Mouse (Mus musculus) stomach, embryonic 14.5 days (tissue): ENCODE data around the gene Lrrc8d. TPM values are rescaled to one million over a fixed set of nuclear protein-coding genes. Genes with fewer than 3 reads are reported as not detected.

Source experiments
- ATAC-seq: fragments of 200-750 bp; cut with Nextera tagmentation; 2 replicates; pipeline ENCODE4 v1.8.0; 2017; ENCODE audit warnings: low read depth, moderate TSS enrichment; ENCODE audit not compliant: insufficient number of reproducible peaks, insufficient read depth, low FRiP score
- H3K27ac ChIP-seq: fragments of 300-500 bp; sonication (generic); 2 replicates; pipeline ENCODE4 v1.5.1; 2014; ENCODE audit warnings: mild to moderate bottlenecking, low read length, moderate library complexity, mixed read lengths
- H3K27me3 ChIP-seq: fragments of 300-500 bp; sonication (generic); 2 replicates; pipeline ENCODE4 v1.6.1; 2014; ENCODE audit warnings: low read length, control low read depth, mixed read lengths; ENCODE audit not compliant: control insufficient read depth, insufficient read depth
- H3K36me3 ChIP-seq: fragments of 300-500 bp; sonication (generic); 2 replicates; pipeline ENCODE4 v1.6.1; 2014; ENCODE audit warnings: mild to moderate bottlenecking, control low read depth, low read length, moderate library complexity, mixed read lengths; ENCODE audit not compliant: control insufficient read depth, insufficient read depth
- H3K4me1 ChIP-seq: fragments of 300-500 bp; sonication (generic); 2 replicates; pipeline ENCODE4 v1.6.1; 2014; ENCODE audit warnings: low read length, control low read depth, mixed read lengths; ENCODE audit not compliant: control insufficient read depth, insufficient read depth
- H3K4me2 ChIP-seq: fragments of 300-500 bp; sonication (generic); replicated peaks from 2 replicates; pipeline ENCODE4 v1.6.1; 2014; ENCODE audit warnings: low read depth, low read length, control low read depth
- H3K4me3 ChIP-seq: fragments of 300-500 bp; sonication (generic); 2 replicates; pipeline ENCODE4 v1.5.1; 2014; ENCODE audit warnings: low read depth, low read length, control low read depth
- H3K9ac ChIP-seq: fragments of 300-500 bp; sonication (generic); replicated peaks from 2 replicates; pipeline ENCODE4 v1.6.1; 2014; ENCODE audit warnings: low read depth, mild to moderate bottlenecking, control low read depth, low read length, moderate library complexity, mixed read lengths
- H3K9me3 ChIP-seq: fragments of 300-500 bp; sonication (generic); 2 replicates; pipeline ENCODE4 v1.6.1; 2016; ENCODE audit warnings: low read depth, low read length, control low read depth; ENCODE audit not compliant: control insufficient read depth
- WGBS: fragments of 180-500 bp; shearing (Covaris S2); extraction: QIAGEN DNeasy Blood & Tissue Kit; methylation state at CpG from one replicate; pipeline ENCODE4 v1.1.7; 2014; 5-methylcytosine and 5-hydroxymethylcytosine counted together
- polyA plus RNA-seq: library from polyadenylated mRNA; unstranded; fragments of >200 nt; fragmentation: Nextera tagmentation; extraction: Ambion mirVana; gene quantifications from 2 replicates; pipeline ENCODE4 v1.2.1, GENCODE M21; 2014

Lrrc8d gene
- polyA plus RNA-seq, 1 experiment from 2014 or later: 17.6 TPM

DNA sequence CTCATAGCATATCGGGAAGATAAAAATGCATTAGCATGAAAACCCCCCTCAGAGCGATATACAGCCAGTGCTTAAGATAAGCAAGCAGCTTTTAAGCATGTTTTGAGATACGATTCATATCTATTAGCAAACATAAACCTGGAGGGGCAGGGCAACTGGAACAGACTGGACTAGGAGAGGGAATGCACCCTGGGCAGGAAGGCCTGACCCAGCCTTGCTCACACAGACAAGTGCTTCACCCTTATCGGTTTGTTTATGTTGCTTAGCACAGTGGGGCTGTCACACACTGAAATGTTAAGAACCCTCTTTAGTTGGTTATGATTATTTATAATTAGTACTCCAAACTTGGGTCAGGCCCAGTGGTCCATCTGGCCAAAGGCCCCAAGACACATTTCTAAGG, 125.1 kb downstream of the Lrrc8d start:
- Histone ChIP-seq H3K9me3 (no peaks in the 10 kb centered on the region), H3K27ac (no peak overlapping the region), H3K36me3 (no peaks in the 10 kb centered on the region), H3K4me1 (peaks cover 4% of the 10 kb centered on the region; the same call in 1 of the 2 replicates), H3K4me3 (no peak overlapping the region), H3K27me3 (no peaks in the 10 kb centered on the region), H3K4me2 (no peak overlapping the region), H3K9ac (no peak overlapping the region)
- ATAC-seq: peak; percentile 35; the same call in 1 of the 2 replicates
- 39% methylated on average over 4 of the region's 4 CpGs for WGBS

DNA sequence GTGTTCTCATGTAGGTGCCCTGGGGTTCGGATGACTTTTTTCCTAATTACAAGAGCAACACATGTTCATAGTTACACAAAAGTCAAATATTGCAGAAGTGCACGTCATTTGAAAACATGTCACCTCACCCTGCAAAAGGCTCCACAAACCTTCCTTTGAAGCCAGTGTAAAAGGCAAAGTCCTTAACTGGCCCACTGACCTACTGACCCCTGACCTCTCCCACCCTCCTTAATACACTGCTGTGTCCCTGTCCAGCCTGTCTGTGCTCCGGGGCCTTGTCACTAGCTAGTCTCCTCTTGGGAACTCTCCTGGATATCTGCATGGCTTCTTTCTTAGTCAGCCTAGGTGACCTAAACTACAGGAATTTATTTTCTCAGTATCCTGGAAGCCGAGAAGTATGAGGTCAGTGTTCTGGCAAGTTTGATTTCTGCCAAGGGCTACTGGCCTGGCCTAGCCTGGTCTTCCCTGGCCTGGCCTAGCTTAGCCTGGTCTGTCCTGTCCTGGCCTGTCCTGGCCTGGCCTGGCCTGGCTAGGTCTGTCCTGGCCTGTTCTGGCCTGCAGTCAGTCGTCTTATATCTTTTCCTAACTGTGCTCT, 127.2 kb downstream of the Lrrc8d start:
- Histone ChIP-seq H3K36me3 (no peaks in the 10 kb centered on the region), H3K27me3 (no peaks in the 10 kb centered on the region), H3K4me3 (no peak overlapping the region), H3K9me3 (no peaks in the 10 kb centered on the region), H3K4me2 (no peak overlapping the region), H3K27ac (no peak overlapping the region), H3K9ac (no peak overlapping the region), H3K4me1 (peaks cover 4% of the 10 kb centered on the region; the same call in 1 of the 2 replicates)
- 66% methylated on average over 5 of the region's 5 CpGs for WGBS
- ATAC-seq: no peak

- H3K27ac ChIP-seq: no peak overlapping the region
- H3K27me3 ChIP-seq: no peaks in the 10 kb centered on the region
- ATAC-seq: no peak
- H3K9me3 ChIP-seq: no peaks in the 10 kb centered on the region
- H3K4me2 ChIP-seq: no peak overlapping the region
- H3K9ac ChIP-seq: no peak overlapping the region
- H3K36me3 ChIP-seq: no peaks in the 10 kb centered on the region
- 93% methylated on average over 3 of the region's 3 CpGs for WGBS
- H3K4me1 ChIP-seq: peaks cover 4% of the 10 kb centered on the region; the same call in 1 of the 2 replicates
- no peak overlapping the region for H3K4me3 ChIP-seq
Measured at GRCm38 (mm10) chr5:105828050-105828449, 128.3 kb downstream of the Lrrc8d start.

DNA sequence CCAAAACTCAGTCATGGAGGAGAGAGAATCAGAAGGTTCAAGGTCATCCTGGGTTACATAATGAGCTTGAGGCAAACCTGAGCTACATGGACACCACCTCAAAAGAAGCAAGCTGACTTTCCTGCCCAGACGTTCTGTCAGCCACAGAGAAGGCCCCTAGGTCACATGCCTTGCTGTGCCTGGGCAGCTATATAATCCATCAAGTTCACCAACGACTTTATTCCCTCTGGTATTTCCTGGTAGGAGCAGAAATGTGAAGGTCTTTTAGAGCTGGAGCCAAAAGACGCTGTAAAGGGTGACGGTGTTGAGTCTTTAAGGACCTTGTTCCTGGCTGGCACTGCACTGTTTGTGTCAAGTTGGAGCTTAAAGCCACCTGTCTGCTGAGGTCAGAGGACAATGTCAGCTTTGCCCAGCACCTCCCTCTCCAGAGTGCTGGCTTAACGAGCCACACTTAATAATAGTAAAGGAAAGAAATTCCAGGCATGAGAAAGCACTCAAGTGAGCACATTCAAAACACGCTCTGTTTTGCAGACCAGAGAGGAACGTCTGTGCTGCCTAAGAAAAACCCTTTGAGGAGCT, 129.3 kb downstream of the Lrrc8d start:
- no peak overlapping the region for H3K27ac ChIP-seq
- no peak overlapping the region for H3K4me2 ChIP-seq
- H3K36me3 ChIP-seq: no peaks in the 10 kb centered on the region
- H3K4me1 ChIP-seq: peaks cover 1% of the 10 kb centered on the region; the same call in 1 of the 2 replicates
- no peaks in the 10 kb centered on the region for H3K27me3 ChIP-seq
- no peaks in the 10 kb centered on the region for H3K9me3 ChIP-seq
- 16% methylated on average over 7 of the region's 7 CpGs for WGBS
- ATAC-seq: no peak
- no peak overlapping the region for H3K9ac ChIP-seq
- H3K4me3 ChIP-seq: no peak overlapping the region

GRCm38 (mm10) chr5:105832140-105832539, 132.4 kb downstream of the Lrrc8d start:
- Histone ChIP-seq H3K4me2 (no peak overlapping the region), H3K4me3 (no peak overlapping the region), H3K9ac (no peak overlapping the region), H3K27ac (no peak overlapping the region), H3K4me1 (no peaks in the 10 kb centered on the region), H3K36me3 (no peaks in the 10 kb centered on the region), H3K27me3 (no peaks in the 10 kb centered on the region), H3K9me3 (no peaks in the 10 kb centered on the region)
- WGBS: 64% methylated on average over 7 of the region's 7 CpGs
- ATAC-seq: no peak

GRCm38 (mm10) chr5:105833923-105834322, 134.2 kb downstream of the Lrrc8d start:
- Histone ChIP-seq H3K4me3 (no peak overlapping the region), H3K36me3 (no peaks in the 10 kb centered on the region), H3K4me1 (no peaks in the 10 kb centered on the region), H3K9me3 (no peaks in the 10 kb centered on the region), H3K9ac (no peak overlapping the region), H3K4me2 (no peak overlapping the region), H3K27ac (no peak overlapping the region), H3K27me3 (no peaks in the 10 kb centered on the region)
- no peak for ATAC-seq
- 59% methylated on average over 3 of the region's 3 CpGs for WGBS

DNA sequence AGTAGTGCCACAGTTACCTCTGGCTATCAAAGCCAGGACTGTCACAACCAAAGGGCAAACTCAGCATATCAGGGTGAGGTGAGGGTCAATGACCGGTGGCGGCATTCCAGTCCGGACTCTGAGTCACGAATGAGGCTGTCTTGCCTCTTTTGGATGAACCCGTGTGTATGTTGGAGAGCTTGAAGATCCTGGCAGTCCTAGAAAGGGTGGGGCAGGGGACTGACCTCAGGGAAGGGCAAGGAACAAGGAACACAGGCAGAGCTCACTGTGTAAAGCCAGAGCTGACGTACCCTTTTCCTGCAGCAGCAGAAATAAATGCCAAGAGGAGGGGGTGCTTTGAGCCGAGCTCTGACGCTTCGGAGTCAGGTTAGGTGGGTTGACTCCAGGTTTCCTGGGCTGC, 136.2 kb downstream of the Lrrc8d start:
- no peak overlapping the region for H3K27ac ChIP-seq
- H3K27me3 ChIP-seq: no peaks in the 10 kb centered on the region
- no peak overlapping the region for H3K9ac ChIP-seq
- no peaks in the 10 kb centered on the region for H3K4me1 ChIP-seq
- H3K9me3 ChIP-seq: no peaks in the 10 kb centered on the region
- peak; percentile 61; the same call in 1 of the 2 replicates for ATAC-seq
- no peak overlapping the region for H3K4me2 ChIP-seq
- no peak overlapping the region for H3K4me3 ChIP-seq
- no peaks in the 10 kb centered on the region for H3K36me3 ChIP-seq
- WGBS: 57% methylated on average over 9 of the region's 9 CpGs

DNA sequence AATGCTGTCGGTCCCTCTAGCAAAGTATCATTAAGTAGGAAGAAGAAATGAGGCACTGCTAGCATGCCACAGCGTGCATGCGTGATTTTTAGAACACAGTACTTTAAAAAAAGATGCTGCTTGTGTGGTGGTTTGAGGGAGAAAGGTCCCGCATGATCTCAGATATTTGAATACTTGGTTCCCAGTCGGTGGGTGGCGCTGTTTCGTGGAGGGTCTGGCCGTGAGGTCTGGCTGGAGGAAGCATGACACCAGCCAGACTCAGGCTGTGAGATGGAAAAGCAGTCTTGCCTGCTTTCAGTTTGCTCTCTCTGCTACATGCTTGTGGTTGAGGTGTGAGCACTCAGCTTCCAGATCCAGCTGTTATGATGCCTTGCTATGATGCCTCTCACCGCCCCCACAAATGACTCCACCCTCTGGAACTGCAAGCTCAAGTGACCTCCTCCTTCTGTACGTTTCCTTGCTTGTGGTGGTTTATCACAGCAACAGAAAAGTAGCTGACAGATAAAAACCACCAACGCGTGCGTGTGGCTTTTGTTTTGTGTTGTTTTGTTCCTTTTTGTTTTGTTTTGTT, 140.1 kb downstream of the Lrrc8d start:
- Histone ChIP-seq H3K27me3 (no peaks in the 10 kb centered on the region), H3K9ac (no peak overlapping the region), H3K4me2 (no peak overlapping the region), H3K4me3 (no peak overlapping the region), H3K4me1 (no peaks in the 10 kb centered on the region), H3K9me3 (no peaks in the 10 kb centered on the region), H3K27ac (no peak overlapping the region), H3K36me3 (no peaks in the 10 kb centered on the region)
- 77% methylated on average over 13 of the region's 13 CpGs for WGBS
- no peak for ATAC-seq
